Mouse (Mus musculus) cerebellum, postnatal 4 days (tissue): ENCODE data around the gene Ddx24.
A peak's percentile ranks its signal among the peaks of the same experiment; 100 is the strongest.
"Not testable (repeated sequence)": the region's sequence is repeated elsewhere in the genome, so short reads cannot be mapped to it uniquely, and the experiment has no call there.

Experiments used
- DNase-seq, 2 experiments: peaks; one replicate each; pipeline ENCODE4 v3.0.0; 2022; ENCODE audit warnings: low spot score in 2 of 2, mixed read lengths in 1 of 2

Ddx24 gene

GRCm38 (mm10) chr12:103425729-103426470 lies at the start of gene Ddx24:
Gene Ddx24, minus strand, starts transcription at chr12:103425830.
- DNase-seq: peak; percentile 90 to 95

- no peak for DNase-seq
Observed at GRCm38 (mm10) chr12:103474481-103474880, 48.9 kb upstream of the Ddx24 start.

GRCm38 (mm10) chr12:103457140-103457539 lies 31.5 kb upstream of the Ddx24 start, which contains the start of gene Ifi27l2b:
Gene Ifi27l2b, minus strand, starts transcription at chr12:103457223.
- DNase-seq: no peak

GRCm38 (mm10) chr12:103456727-103457126 lies 31.1 kb upstream of the Ddx24 start:
- DNase-seq: not testable (repeated sequence)

GRCm38 (mm10) chr12:103453361-103453760 lies 27.7 kb upstream of the Ddx24 start:
- no peak for DNase-seq

GRCm38 (mm10) chr12:103445060-103445459 lies 19.4 kb upstream of the Ddx24 start:
- DNase-seq: no peak

GRCm38 (mm10) chr12:103444261-103444660 lies 18.6 kb upstream of the Ddx24 start:
- DNase-seq: not testable (repeated sequence)

- DNase-seq: no peak
Observed at GRCm38 (mm10) chr12:103443524-103443923, 17.9 kb upstream of the Ddx24 start, which contains the start of gene Ifi27l2a. Gene Ifi27l2a, minus strand, starts transcription at chr12:103443680.

- DNase-seq: no peak
Observed at GRCm38 (mm10) chr12:103437601-103438000, 12.0 kb upstream of the Ddx24 start.

- DNase-seq: no peak
Observed at GRCm38 (mm10) chr12:103434861-103435260, 9.2 kb upstream of the Ddx24 start.

GRCm38 (mm10) chr12:103433986-103434731 lies 8.5 kb upstream of the Ddx24 start, which contains the start of gene Ifi27:
Gene Ifi27, plus strand, starts transcription at chr12:103434211.
- DNase-seq: no peak

- DNase-seq: no peak
Observed at GRCm38 (mm10) chr12:103433430-103433829, 7.8 kb upstream of the Ddx24 start.

GRCm38 (mm10) chr12:103426710-103427109 lies 1.1 kb upstream of the Ddx24 start:
- no peak for DNase-seq

- DNase-seq: no peak
Observed at GRCm38 (mm10) chr12:103425016-103425728, 458 bp downstream of the Ddx24 start.

GRCm38 (mm10) chr12:103408144-103408543 lies 17.5 kb downstream of the Ddx24 start:
- DNase-seq: no peak

GRCm38 (mm10) chr12:103407720-103408119 lies 17.9 kb downstream of the Ddx24 start, which contains the start of gene 9330161L09Rik:
Gene 9330161L09Rik, minus strand, starts transcription at chr12:103407820.
- no peak for DNase-seq

GRCm38 (mm10) chr12:103404131-103404530 lies 21.5 kb downstream of the Ddx24 start:
- DNase-seq: no peak

- DNase-seq: no peak
Observed at GRCm38 (mm10) chr12:103396751-103397150, 28.9 kb downstream of the Ddx24 start.

GRCm38 (mm10) chr12:103395486-103396275 lies 29.9 kb downstream of the Ddx24 start:
- no peak for DNase-seq

- no peak for DNase-seq
Observed at GRCm38 (mm10) chr12:103393528-103393927, 32.1 kb downstream of the Ddx24 start.

- no peak for DNase-seq
Observed at GRCm38 (mm10) chr12:103391098-103391497, 34.5 kb downstream of the Ddx24 start.
